Mouse (Mus musculus) midbrain, embryonic 15.5 days (tissue): ENCODE measurements around the gene Trcg1. TPM values are rescaled to one million over a fixed set of nuclear protein-coding genes. Genes with fewer than 3 reads are reported as not detected.

ENCODE experiments used
- ATAC-seq: fragments of 200-750 bp; cut with Nextera tagmentation; replicated peaks from 2 replicates; pipeline ENCODE4 v1.8.0; 2017; ENCODE audit warnings: moderate TSS enrichment
- H3K27ac ChIP-seq: fragments of 300-500 bp; sonication (generic); 2 replicates; pipeline ENCODE4 v1.5.1; 2015; ENCODE audit warnings: mild to moderate bottlenecking, inconsistent platforms
- H3K27me3 ChIP-seq: fragments of 300-500 bp; sonication (generic); replicated peaks from 2 replicates; pipeline ENCODE4 v1.6.1; 2015; ENCODE audit warnings: inconsistent platforms
- H3K36me3 ChIP-seq: fragments of 300-500 bp; sonication (generic); replicated peaks from 2 replicates; pipeline ENCODE4 v1.6.1; 2015; ENCODE audit warnings: inconsistent platforms
- H3K4me1 ChIP-seq: fragments of 300-500 bp; sonication (generic); 2 replicates; pipeline ENCODE4 v1.6.1; 2015; ENCODE audit warnings: inconsistent platforms
- H3K4me2 ChIP-seq: fragments of 300-500 bp; sonication (generic); 2 replicates; pipeline ENCODE4 v1.6.1; 2015; ENCODE audit warnings: inconsistent platforms, mild to moderate bottlenecking, moderate library complexity
- H3K4me3 ChIP-seq: fragments of 300-500 bp; sonication (generic); 2 replicates; pipeline ENCODE4 v1.5.1; 2015; ENCODE audit warnings: mild to moderate bottlenecking, inconsistent platforms
- H3K9ac ChIP-seq: fragments of 300-500 bp; sonication (generic); 2 replicates; pipeline ENCODE4 v1.6.1; 2015; ENCODE audit warnings: mild to moderate bottlenecking, inconsistent platforms
- H3K9me3 ChIP-seq: fragments of 300-500 bp; sonication (generic); 2 replicates; pipeline ENCODE4 v1.6.1; 2016; ENCODE audit warnings: inconsistent platforms
- WGBS: fragments of 180-500 bp; shearing (Covaris S2); methylation state at CpG from one replicate; pipeline ENCODE4 v1.1.7; 2015; ENCODE audit warnings: mixed read lengths; 5-methylcytosine and 5-hydroxymethylcytosine counted together
- polyA plus RNA-seq: library from polyadenylated mRNA; unstranded; fragments of >200 nt; fragmentation: Nextera tagmentation; extraction: Ambion mirVana; gene quantifications from 2 replicates; pipeline ENCODE4 v1.2.1, GENCODE M21; 2015

Gene Trcg1
- polyA plus RNA-seq, 1 experiment from 2014 or later: not detected

- Histone ChIP-seq H3K4me2 (no peak overlapping the region), H3K27ac (no peak overlapping the region), H3K9ac (no peak overlapping the region), H3K36me3 (no peaks in the 10 kb centered on the region), H3K9me3 (no peaks in the 10 kb centered on the region), H3K27me3 (no peaks in the 10 kb centered on the region), H3K4me1 (peaks cover 24% of the 10 kb centered on the region), H3K4me3 (no peak overlapping the region)
- 37% methylated on average over 8 of the region's 8 CpGs for WGBS
- ATAC-seq: no peak
Observed at GRCm38 (mm10) chr9:57270399-57270798, 34.0 kb downstream of the Trcg1 start.

- H3K27ac ChIP-seq: no peak overlapping the region
- H3K9ac ChIP-seq: no peak overlapping the region
- no peaks in the 10 kb centered on the region for H3K27me3 ChIP-seq
- H3K4me3 ChIP-seq: no peak overlapping the region
- ATAC-seq: no peak
- 79% methylated on average over 1 of the region's 1 CpGs for WGBS
- peaks cover 24% of the 10 kb centered on the region for H3K4me1 ChIP-seq
- H3K9me3 ChIP-seq: no peaks in the 10 kb centered on the region
- no peaks in the 10 kb centered on the region for H3K36me3 ChIP-seq
- no peak overlapping the region for H3K4me2 ChIP-seq
Observed at GRCm38 (mm10) chr9:57271081-57271480, 34.7 kb downstream of the Trcg1 start.

GRCm38 (mm10) chr9:57271837-57272562 is 35.6 kb downstream of the Trcg1 start:
- H3K4me2 ChIP-seq: no peak overlapping the region
- no peak for ATAC-seq
- peaks cover 23% of the 10 kb centered on the region for H3K4me1 ChIP-seq
- no peaks in the 10 kb centered on the region for H3K9me3 ChIP-seq
- H3K27ac ChIP-seq: no peak overlapping the region
- H3K9ac ChIP-seq: no peak overlapping the region
- no peaks in the 10 kb centered on the region for H3K27me3 ChIP-seq
- H3K4me3 ChIP-seq: no peak overlapping the region
- 50% methylated on average over 9 of the region's 9 CpGs for WGBS
- no peaks in the 10 kb centered on the region for H3K36me3 ChIP-seq

- 64% methylated on average over 8 of the region's 8 CpGs for WGBS
- Histone ChIP-seq H3K4me1 (peaks cover 15% of the 10 kb centered on the region), H3K27me3 (no peaks in the 10 kb centered on the region)
Observed at GRCm38 (mm10) chr9:57272902-57273804, 36.8 kb downstream of the Trcg1 start.

GRCm38 (mm10) chr9:57273805-57274494 is 37.6 kb downstream of the Trcg1 start:
- Histone ChIP-seq H3K4me2 (no peak overlapping the region), H3K27me3 (no peaks in the 10 kb centered on the region), H3K9ac (no peak overlapping the region), H3K4me3 (no peak overlapping the region), H3K9me3 (no peaks in the 10 kb centered on the region), H3K36me3 (no peaks in the 10 kb centered on the region), H3K4me1 (peaks cover 10% of the 10 kb centered on the region; the same call in 1 of the 2 replicates), H3K27ac (no peak overlapping the region)
- WGBS: 35% methylated on average over 6 of the region's 6 CpGs
- ATAC-seq: no peak

More at GRCm38 (mm10) chr9:57272902-57273804, 36.8 kb downstream of the Trcg1 start:
- H3K36me3 ChIP-seq: no peaks in the 10 kb centered on the region
- H3K27ac ChIP-seq: no peak overlapping the region
- ATAC-seq: no peak
- no peak overlapping the region for H3K4me3 ChIP-seq
- H3K9ac ChIP-seq: no peak overlapping the region
- H3K4me2 ChIP-seq: no peak overlapping the region
- H3K9me3 ChIP-seq: no peaks in the 10 kb centered on the region

- Histone ChIP-seq H3K4me2 (no peak overlapping the region), H3K27me3 (no peaks in the 10 kb centered on the region), H3K4me3 (no peak overlapping the region), H3K9me3 (no peaks in the 10 kb centered on the region), H3K4me1 (peaks cover under 1% of the 10 kb centered on the region), H3K9ac (no peak overlapping the region), H3K27ac (no peak overlapping the region), H3K36me3 (no peaks in the 10 kb centered on the region)
- no peak for ATAC-seq
Observed at GRCm38 (mm10) chr9:57276311-57276710, 40.0 kb downstream of the Trcg1 start.

- H3K36me3 ChIP-seq: no peaks in the 10 kb centered on the region
- 68% methylated on average over 4 of the region's 4 CpGs for WGBS
- no peak for ATAC-seq
- H3K9me3 ChIP-seq: no peaks in the 10 kb centered on the region
- H3K9ac ChIP-seq: no peak overlapping the region
- peaks cover 8% of the 10 kb centered on the region for H3K4me1 ChIP-seq
- no peak overlapping the region for H3K27ac ChIP-seq
- no peak overlapping the region for H3K4me3 ChIP-seq
- no peak overlapping the region for H3K4me2 ChIP-seq
- H3K27me3 ChIP-seq: no peaks in the 10 kb centered on the region
Observed at GRCm38 (mm10) chr9:57278268-57278667, 41.9 kb downstream of the Trcg1 start.

GRCm38 (mm10) chr9:57279441-57279840 is 43.1 kb downstream of the Trcg1 start:
- 61% methylated on average over 4 of the region's 4 CpGs for WGBS
- Histone ChIP-seq H3K36me3 (no peaks in the 10 kb centered on the region), H3K9me3 (no peaks in the 10 kb centered on the region), H3K27me3 (no peaks in the 10 kb centered on the region), H3K4me1 (peaks cover 8% of the 10 kb centered on the region), H3K27ac (no peak overlapping the region), H3K4me3 (no peak overlapping the region), H3K9ac (no peak overlapping the region), H3K4me2 (no peak overlapping the region)
- ATAC-seq: no peak

- 0 out of 2 replicates have a peak overlapping the region, but pooled peaks have one; percentile 7 for H3K4me3 ChIP-seq
- 0 out of 2 replicates have a peak, but pooled peaks have one; percentile 17 for ATAC-seq
- 10% methylated on average over 20 of the region's 20 CpGs for WGBS
Observed at GRCm38 (mm10) chr9:57281549-57281948, 45.2 kb downstream of the Trcg1 start.

GRCm38 (mm10) chr9:57282686-57283085 is 46.3 kb downstream of the Trcg1 start:
- ATAC-seq: no peak
- 91% methylated on average over 3 of the region's 3 CpGs for WGBS
- Histone ChIP-seq H3K27ac (no peak overlapping the region), H3K4me1 (peaks cover 8% of the 10 kb centered on the region), H3K36me3 (no peaks in the 10 kb centered on the region), H3K4me3 (no peak overlapping the region), H3K9me3 (no peaks in the 10 kb centered on the region), H3K9ac (no peak overlapping the region), H3K4me2 (no peak overlapping the region), H3K27me3 (no peaks in the 10 kb centered on the region)

More at GRCm38 (mm10) chr9:57281549-57281948, 45.2 kb downstream of the Trcg1 start:
- Histone ChIP-seq H3K36me3 (no peaks in the 10 kb centered on the region), H3K4me1 (peaks cover 8% of the 10 kb centered on the region), H3K9ac (no peak overlapping the region), H3K9me3 (no peaks in the 10 kb centered on the region), H3K27me3 (no peaks in the 10 kb centered on the region), H3K4me2 (peak overlapping the region; percentile 33), H3K27ac (no peak overlapping the region)

GRCm38 (mm10) chr9:57283311-57283710 is 47.0 kb downstream of the Trcg1 start:
- Histone ChIP-seq H3K4me2 (no peak overlapping the region), H3K9me3 (no peaks in the 10 kb centered on the region), H3K4me3 (no peak overlapping the region), H3K27me3 (no peaks in the 10 kb centered on the region), H3K4me1 (peaks cover 8% of the 10 kb centered on the region), H3K36me3 (no peaks in the 10 kb centered on the region), H3K9ac (no peak overlapping the region), H3K27ac (no peak overlapping the region)
- WGBS: 82% methylated on average over 4 of the region's 4 CpGs
- ATAC-seq: no peak

GRCm38 (mm10) chr9:57287183-57287582 is 50.8 kb downstream of the Trcg1 start:
- Histone ChIP-seq H3K27ac (no peak overlapping the region), H3K36me3 (no peaks in the 10 kb centered on the region), H3K9me3 (no peaks in the 10 kb centered on the region), H3K4me1 (no peaks in the 10 kb centered on the region), H3K4me2 (no peak overlapping the region), H3K9ac (no peak overlapping the region), H3K4me3 (no peak overlapping the region), H3K27me3 (no peaks in the 10 kb centered on the region)
- WGBS: 93% methylated on average over 6 of the region's 6 CpGs
- no peak for ATAC-seq
